Mouse (Mus musculus): Measurements from ENCODE around the gene Neu2.

DNA sequence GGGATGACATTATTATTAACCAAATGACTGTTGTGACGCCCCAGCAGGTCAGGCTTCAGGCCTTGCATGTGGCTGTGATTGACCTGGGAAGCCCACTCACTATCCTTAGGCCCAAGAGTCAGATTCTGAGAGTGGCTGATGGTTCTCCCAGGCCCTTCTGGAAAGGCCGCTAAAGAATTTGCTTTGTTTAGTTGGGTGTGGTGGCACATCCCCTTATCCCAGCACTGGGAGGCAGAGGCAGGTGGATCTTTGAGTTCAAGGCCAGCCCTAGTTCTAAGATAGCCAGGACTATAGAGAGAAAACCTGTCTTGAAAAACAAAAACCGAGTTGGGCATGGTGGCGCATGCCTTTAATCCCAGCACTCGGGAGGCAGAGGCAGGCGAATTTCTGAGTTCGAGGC lies 15.4 kb downstream of the Neu2 start:
- TF ChIP-seq EP300 (IDR thresholded peaks at IDR 0.05; ENCODE audit: low read depth) (no peak), CTCF (IDR thresholded peaks at IDR 0.05; ENCODE audit: low read depth) (no peak)

All from liver, postnatal 0 days (tissue).